Mouse (Mus musculus): ENCODE measurements at regions not wholly inside any gene's neighbourhood (a gene's known extent, or its start where the extent isn't known, plus 50 kb on each side); places are given as distances from the start of the nearest gene placed in this dataset.

DNA sequence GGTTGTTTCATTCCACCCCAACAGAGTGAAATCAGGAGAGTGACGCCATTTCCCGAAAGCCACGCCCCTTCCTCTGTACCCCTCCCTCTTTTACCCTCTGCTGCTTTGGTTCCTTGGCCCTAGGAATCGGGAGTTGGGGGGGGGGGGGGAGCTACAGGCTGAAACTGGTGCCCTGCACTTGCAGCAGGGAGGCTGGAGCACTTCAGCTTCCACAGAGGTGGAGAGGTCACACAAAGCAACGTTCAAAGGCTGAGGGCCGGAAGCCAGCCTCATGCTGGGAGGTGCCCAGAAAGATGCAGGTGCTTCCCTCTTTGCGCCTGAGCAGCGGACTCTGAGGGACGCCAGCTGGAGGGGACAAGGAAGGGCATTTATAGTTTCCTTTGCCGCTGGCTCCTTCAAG lies 69.1 kb upstream of the Rapgef5 start:
- Histone ChIP-seq H3K9me3 (replicated peaks; ENCODE audit: control insufficient read depth, insufficient read depth, low read length, poor library complexity, severe bottlenecking) (no peaks in the 10 kb centered on the region), H3K27me3 (ENCODE audit: control insufficient read depth, insufficient read depth, low read length, poor library complexity, severe bottlenecking) (no peaks in the 10 kb centered on the region), H3K9ac (ENCODE audit: low read depth, poor library complexity, severe bottlenecking) (peak overlapping the region; percentile 40; the same call in 1 of the 2 replicates), H3K4me1 (ENCODE audit: control insufficient read depth, insufficient read depth, low read length) (peaks cover 6% of the 10 kb centered on the region), H3K27ac (ENCODE audit: insufficient read depth, low read length) (peak overlapping the region; percentile 85), H3K4me3 (ENCODE audit: low read depth, low read length) (peak overlapping the region; percentile 31), H3K36me3 (ENCODE audit: control insufficient read depth, insufficient read depth, low read length, poor library complexity, severe bottlenecking) (no peaks in the 10 kb centered on the region)
- TF ChIP-seq EP300 (IDR thresholded peaks at IDR 0.05; ENCODE audit: insufficient read depth, low read depth, low read length) (peak; percentile 95), POLR2A (IDR thresholded peaks at IDR 0.05; ENCODE audit: insufficient read depth, low read length) (no peak)

DNA sequence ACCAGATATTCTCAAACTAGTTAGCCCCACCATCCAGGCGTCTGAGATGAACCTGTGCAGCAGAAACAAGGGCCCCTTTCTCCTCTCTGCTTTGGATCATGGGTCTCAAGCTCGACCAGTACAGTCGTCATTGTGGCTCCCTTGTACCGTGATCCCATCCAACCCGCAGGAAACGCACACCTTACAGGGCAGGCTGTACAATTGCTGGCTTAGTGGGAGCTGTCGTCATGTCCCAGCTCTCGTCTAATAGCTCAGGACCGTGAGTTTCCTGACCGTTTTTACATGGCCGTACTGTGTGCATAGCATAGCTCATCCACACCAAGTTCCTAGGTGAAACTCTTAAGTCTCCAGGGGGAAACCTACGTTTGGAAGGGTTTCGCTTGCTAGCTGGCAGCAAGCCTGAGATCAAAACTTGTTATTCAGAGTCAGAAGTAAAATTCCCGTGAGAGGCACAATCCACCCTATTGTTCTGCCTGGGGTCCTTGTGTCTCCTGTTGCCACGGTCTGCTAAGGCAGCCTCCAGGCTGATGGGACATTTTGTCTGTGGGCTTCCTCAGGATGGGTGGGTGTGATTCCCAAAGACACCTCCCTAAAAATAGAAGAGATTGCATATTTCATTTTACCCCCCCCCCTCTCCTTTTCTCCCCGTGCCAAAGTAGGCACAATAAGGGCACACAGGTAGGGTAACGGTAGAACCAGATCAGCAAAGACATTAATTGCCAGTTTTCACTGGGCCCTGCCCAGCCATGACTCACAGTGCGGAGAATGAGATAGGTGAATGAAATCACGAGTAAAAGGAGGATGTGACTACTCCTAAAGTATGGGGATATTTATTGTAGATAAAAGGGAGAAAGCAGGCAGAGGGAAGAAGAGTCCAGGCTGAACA lies 68.2 kb upstream of the Rapgef5 start:
- Histone ChIP-seq H3K27me3 (ENCODE audit: control insufficient read depth, insufficient read depth, low read length, poor library complexity, severe bottlenecking) (no peaks in the 10 kb centered on the region), H3K9ac (ENCODE audit: low read depth, poor library complexity, severe bottlenecking) (peak overlapping the region; percentile 4), H3K4me3 (ENCODE audit: low read depth, low read length) (peak overlapping the region; percentile 6), H3K36me3 (ENCODE audit: control insufficient read depth, insufficient read depth, low read length, poor library complexity, severe bottlenecking) (no peaks in the 10 kb centered on the region), H3K4me1 (ENCODE audit: control insufficient read depth, insufficient read depth, low read length) (peaks cover 6% of the 10 kb centered on the region), H3K9me3 (replicated peaks; ENCODE audit: control insufficient read depth, insufficient read depth, low read length, poor library complexity, severe bottlenecking) (no peaks in the 10 kb centered on the region), H3K27ac (ENCODE audit: insufficient read depth, low read length) (peak overlapping the region; percentile 85)
- TF ChIP-seq CTCF (IDR thresholded peaks at IDR 0.05; ENCODE audit: low read depth, low read length) (no peak), POLR2A (IDR thresholded peaks at IDR 0.05; ENCODE audit: insufficient read depth, low read length) (no peak), EP300 (IDR thresholded peaks at IDR 0.05; ENCODE audit: insufficient read depth, low read depth, low read length) (no peak)

DNA sequence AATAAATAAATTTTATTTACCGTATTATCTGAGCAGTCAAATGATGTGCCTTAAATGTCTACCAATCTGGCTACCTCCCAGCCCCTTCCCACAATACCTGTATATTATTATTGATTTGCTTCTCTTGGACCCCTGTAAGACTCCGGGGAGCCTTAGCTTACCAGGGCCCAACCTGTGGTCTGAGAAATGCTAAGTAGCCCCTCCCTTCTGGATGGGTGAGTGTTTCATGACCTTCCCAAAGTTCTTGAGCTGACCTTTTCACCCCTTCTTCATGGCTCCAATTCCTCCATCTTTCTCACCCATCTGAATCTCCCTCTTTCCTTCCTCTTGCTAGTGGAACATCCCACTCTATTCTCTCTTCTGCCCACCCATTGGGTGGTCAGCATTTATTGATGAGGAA lies 67.2 kb upstream of the Rapgef5 start:
- TF ChIP-seq CTCF (IDR thresholded peaks at IDR 0.05; ENCODE audit: low read depth, low read length) (no peak), EP300 (IDR thresholded peaks at IDR 0.05; ENCODE audit: insufficient read depth, low read depth, low read length) (peak; percentile 76)
- H3K36me3 ChIP-seq (ENCODE audit: control insufficient read depth, insufficient read depth, low read length, poor library complexity, severe bottlenecking): no peaks in the 10 kb centered on the region
- H3K4me1 ChIP-seq (ENCODE audit: control insufficient read depth, insufficient read depth, low read length): peaks cover 6% of the 10 kb centered on the region
- H3K4me3 ChIP-seq (ENCODE audit: low read depth, low read length): no peak overlapping the region
- H3K9ac ChIP-seq (ENCODE audit: low read depth, poor library complexity, severe bottlenecking): no peak overlapping the region; the same call in 1 of the 2 replicates
- H3K27me3 ChIP-seq (ENCODE audit: control insufficient read depth, insufficient read depth, low read length, poor library complexity, severe bottlenecking): no peaks in the 10 kb centered on the region
- H3K9me3 ChIP-seq (replicated peaks; ENCODE audit: control insufficient read depth, insufficient read depth, low read length, poor library complexity, severe bottlenecking): no peaks in the 10 kb centered on the region
- peak overlapping the region; percentile 74 for H3K27ac ChIP-seq (ENCODE audit: insufficient read depth, low read length)

DNA sequence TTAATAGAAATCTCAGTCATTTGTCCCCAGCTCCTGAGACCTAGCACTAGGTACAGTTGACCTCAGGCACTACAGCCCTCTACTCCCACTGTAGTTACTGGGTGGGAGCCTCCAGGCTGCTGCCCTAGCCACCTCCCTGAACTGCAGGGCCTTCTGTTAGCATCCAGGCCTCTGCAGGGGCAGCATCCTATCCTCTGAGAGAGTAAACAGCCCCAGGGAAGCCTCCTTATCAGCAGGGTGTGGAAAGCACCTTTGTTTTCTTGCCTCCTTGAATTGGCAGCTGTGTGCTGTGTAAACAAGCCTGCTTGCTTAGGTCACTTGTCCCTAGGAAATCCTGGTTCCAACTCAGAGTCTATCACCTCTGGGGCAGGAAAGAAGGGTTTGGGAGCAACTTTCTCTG lies 66.2 kb upstream of the Rapgef5 start:
- no peak overlapping the region for H3K4me3 ChIP-seq (ENCODE audit: low read depth, low read length)
- peaks cover 6% of the 10 kb centered on the region for H3K4me1 ChIP-seq (ENCODE audit: control insufficient read depth, insufficient read depth, low read length)
- no peaks in the 10 kb centered on the region for H3K9me3 ChIP-seq (replicated peaks; ENCODE audit: control insufficient read depth, insufficient read depth, low read length, poor library complexity, severe bottlenecking)
- H3K9ac ChIP-seq (ENCODE audit: low read depth, poor library complexity, severe bottlenecking): no peak overlapping the region
- H3K36me3 ChIP-seq (ENCODE audit: control insufficient read depth, insufficient read depth, low read length, poor library complexity, severe bottlenecking): no peaks in the 10 kb centered on the region
- no peaks in the 10 kb centered on the region for H3K27me3 ChIP-seq (ENCODE audit: control insufficient read depth, insufficient read depth, low read length, poor library complexity, severe bottlenecking)
- peak; percentile 98 for TF ChIP-seq EP300 (IDR thresholded peaks at IDR 0.05; ENCODE audit: insufficient read depth, low read depth, low read length)
- TF ChIP-seq POLR2A (IDR thresholded peaks at IDR 0.05; ENCODE audit: insufficient read depth, low read length): no peak
- peak overlapping the region; percentile 87 for H3K27ac ChIP-seq (ENCODE audit: insufficient read depth, low read length)

DNA sequence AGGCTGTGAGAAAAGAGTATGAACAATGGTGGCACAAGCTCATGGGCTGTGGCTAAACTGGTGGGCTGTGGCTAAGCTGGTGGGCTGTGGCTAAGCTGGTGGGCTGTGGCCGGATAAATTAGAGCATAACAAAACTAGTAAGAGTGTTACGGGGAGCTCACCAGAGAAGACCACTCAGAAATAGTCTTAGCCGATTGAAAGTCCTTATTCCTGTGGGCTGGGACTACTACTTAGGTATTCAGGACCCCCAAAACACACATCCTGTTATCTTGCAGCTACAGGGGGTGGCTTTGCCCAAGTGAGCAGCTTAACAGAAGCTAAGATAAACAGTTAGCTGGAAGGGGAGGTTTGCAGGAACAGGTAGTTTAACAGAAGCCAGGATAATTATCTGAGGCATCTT lies 65.4 kb upstream of the Rapgef5 start:
- Histone ChIP-seq H3K36me3 (ENCODE audit: control insufficient read depth, insufficient read depth, low read length, poor library complexity, severe bottlenecking) (no peaks in the 10 kb centered on the region), H3K9me3 (replicated peaks; ENCODE audit: control insufficient read depth, insufficient read depth, low read length, poor library complexity, severe bottlenecking) (no peaks in the 10 kb centered on the region), H3K9ac (ENCODE audit: low read depth, poor library complexity, severe bottlenecking) (peak overlapping the region; percentile 60; the same call in 1 of the 2 replicates), H3K27me3 (ENCODE audit: control insufficient read depth, insufficient read depth, low read length, poor library complexity, severe bottlenecking) (no peaks in the 10 kb centered on the region), H3K27ac (ENCODE audit: insufficient read depth, low read length) (peak overlapping the region; percentile 87), H3K4me1 (ENCODE audit: control insufficient read depth, insufficient read depth, low read length) (peaks cover 6% of the 10 kb centered on the region), H3K4me3 (ENCODE audit: low read depth, low read length) (no peak overlapping the region)
- no peak for TF ChIP-seq EP300 (IDR thresholded peaks at IDR 0.05; ENCODE audit: insufficient read depth, low read depth, low read length)
- TF ChIP-seq POLR2A (IDR thresholded peaks at IDR 0.05; ENCODE audit: insufficient read depth, low read length): no peak
- TF ChIP-seq CTCF (IDR thresholded peaks at IDR 0.05; ENCODE audit: low read depth, low read length): no peak

DNA sequence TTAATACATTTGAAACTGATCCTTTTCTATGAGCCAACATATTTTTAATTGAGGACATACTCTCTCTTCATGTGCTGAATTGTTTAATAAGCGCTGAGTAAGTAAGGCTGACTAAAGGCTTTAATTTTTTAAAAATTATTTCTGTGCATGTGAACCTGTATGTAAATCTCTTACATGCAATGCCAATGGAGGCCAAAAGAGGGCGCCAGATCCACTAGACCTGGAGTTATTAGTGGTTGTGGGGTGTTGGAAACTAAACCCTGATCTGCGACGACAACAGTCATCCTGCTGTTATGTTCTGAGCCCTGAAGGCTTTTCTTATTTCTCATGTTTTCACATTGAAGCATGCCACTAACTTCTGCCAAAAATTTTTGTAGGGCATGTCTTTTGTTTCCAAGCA lies 64.8 kb upstream of the Rapgef5 start:
- H3K36me3 ChIP-seq (ENCODE audit: control insufficient read depth, insufficient read depth, low read length, poor library complexity, severe bottlenecking): no peaks in the 10 kb centered on the region
- no peak overlapping the region for H3K9ac ChIP-seq (ENCODE audit: low read depth, poor library complexity, severe bottlenecking)
- TF ChIP-seq EP300 (IDR thresholded peaks at IDR 0.05; ENCODE audit: insufficient read depth, low read depth, low read length): no peak
- TF ChIP-seq POLR2A (IDR thresholded peaks at IDR 0.05; ENCODE audit: insufficient read depth, low read length): no peak
- TF ChIP-seq CTCF (IDR thresholded peaks at IDR 0.05; ENCODE audit: low read depth, low read length): peak; percentile 16
- no peaks in the 10 kb centered on the region for H3K27me3 ChIP-seq (ENCODE audit: control insufficient read depth, insufficient read depth, low read length, poor library complexity, severe bottlenecking)
- H3K9me3 ChIP-seq (replicated peaks; ENCODE audit: control insufficient read depth, insufficient read depth, low read length, poor library complexity, severe bottlenecking): no peaks in the 10 kb centered on the region
- H3K4me1 ChIP-seq (ENCODE audit: control insufficient read depth, insufficient read depth, low read length): peaks cover 6% of the 10 kb centered on the region
- no peak overlapping the region for H3K4me3 ChIP-seq (ENCODE audit: low read depth, low read length)
- no peak overlapping the region for H3K27ac ChIP-seq (ENCODE audit: insufficient read depth, low read length)

All from ES-Bruce4 (cell line).